Mouse (Mus musculus) small intestine, adult 2 months (tissue): ENCODE results near the gene Sirpb1a. TPM values are rescaled to one million over a fixed set of nuclear protein-coding genes. Genes with fewer than 3 reads are reported as not detected.

Experiments used
- H3K27ac ChIP-seq: fragments of 200-500 bp; 2 replicates; pipeline ENCODE4 v1.5.1; 2012; ENCODE audit warnings: low read depth, low read length, control low read depth, inconsistent platforms; ENCODE audit not compliant: insufficient read depth
- H3K27me3 ChIP-seq: fragments of 200-500 bp; 2 replicates; pipeline ENCODE4 v1.6.1; 2012; ENCODE audit warnings: mild to moderate bottlenecking, moderate library complexity, low read length, inconsistent platforms; ENCODE audit not compliant: control insufficient read depth, insufficient read depth
- H3K36me3 ChIP-seq: fragments of 200-500 bp; 2 replicates; pipeline ENCODE4 v1.6.1; 2012; ENCODE audit warnings: mild to moderate bottlenecking, low read length, control low read depth, inconsistent platforms; ENCODE audit not compliant: control insufficient read depth, insufficient read depth
- H3K4me1 ChIP-seq: fragments of 200-500 bp; 2 replicates; pipeline ENCODE4 v1.6.1; 2012; ENCODE audit warnings: low read length, inconsistent platforms, mixed read lengths; ENCODE audit not compliant: control insufficient read depth, insufficient read depth, insufficient read length
- H3K4me3 ChIP-seq: fragments of 200-500 bp; 2 replicates; pipeline ENCODE4 v1.5.1; 2012; ENCODE audit warnings: low read depth, mild to moderate bottlenecking, control low read depth, inconsistent platforms, low read length, moderate library complexity
- CTCF ChIP-seq: fragments of 200-500 bp; IDR thresholded peaks from 2 replicates; pipeline ENCODE4 v1.5.1; 2012; ENCODE audit warnings: low read depth, mild to moderate bottlenecking, control low read depth, inconsistent platforms, low read length, moderate library complexity, mixed read lengths; ENCODE audit not compliant: insufficient replicate concordance, insufficient read length; ENCODE audit errors: extremely low read depth
- POLR2A ChIP-seq: fragments of 200-500 bp; IDR thresholded peaks from 2 replicates; pipeline ENCODE4 v1.6.1; 2012; ENCODE audit warnings: low read depth, mild to moderate bottlenecking, control low read depth, inconsistent platforms, low read length, moderate library complexity
- WGBS: fragments of 180-500 bp; shearing (Covaris S2); methylation state at CpG from one replicate; pipeline ENCODE4 v1.1.7; 2018; 5-methylcytosine and 5-hydroxymethylcytosine counted together
- polyA plus RNA-seq: library from polyadenylated mRNA; depleted of rRNA; stranded (reverse); fragments of >200 nt; gene quantifications from 2 replicates; pipeline ENCODE4 v1.2.3, GENCODE M21; 2012; rRNA removed

Sirpb1a gene
- polyA plus RNA-seq, 1 experiment, result not detected

DNA sequence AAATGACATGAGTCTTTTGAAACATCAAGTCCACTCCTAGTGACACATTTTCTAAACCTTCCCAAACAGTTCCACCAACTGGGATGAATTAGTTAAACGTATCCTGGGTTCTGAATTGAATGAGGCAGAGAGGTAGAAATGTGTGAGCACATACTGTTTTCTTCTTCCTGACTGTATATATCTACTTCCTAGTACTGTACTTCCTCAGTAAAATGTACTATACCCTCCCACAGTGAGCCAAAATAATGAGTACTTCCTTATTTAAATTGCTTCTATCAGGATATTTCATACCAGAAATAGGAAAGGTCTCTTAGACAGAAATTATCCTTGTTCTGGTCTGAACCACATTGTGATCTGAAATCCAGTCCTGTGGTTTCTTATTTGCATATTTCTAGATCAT lies 86.0 kb downstream of the Sirpb1a start:
- no peak for TF ChIP-seq POLR2A
- no peak for TF ChIP-seq CTCF

DNA sequence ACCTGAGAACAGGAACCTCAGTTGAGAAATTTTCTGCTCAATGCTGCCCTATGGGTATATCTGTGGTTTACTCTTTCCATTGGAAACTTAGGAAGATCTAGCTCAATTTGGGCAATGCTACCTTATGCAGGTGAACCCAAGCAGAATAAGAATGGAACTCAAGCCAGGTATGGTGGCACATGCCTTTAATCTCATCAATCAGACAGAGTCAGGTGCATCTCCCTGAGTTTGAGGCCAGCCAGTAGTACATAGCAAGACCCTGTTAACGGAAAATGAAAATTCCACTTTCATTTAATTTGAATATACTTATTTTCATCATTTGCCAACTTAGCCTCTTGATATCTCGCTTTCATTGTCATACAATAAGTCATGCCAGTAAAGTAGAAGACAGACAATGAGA lies 92.1 kb downstream of the Sirpb1a start:
- H3K4me1 ChIP-seq, result no peaks in the 10 kb centered on the region
- no peaks in the 10 kb centered on the region for H3K36me3 ChIP-seq
- 63% methylated on average over 2 of the region's 2 CpGs for WGBS
- TF ChIP-seq CTCF, result no peak
- TF ChIP-seq POLR2A, result no peak
- H3K27me3 ChIP-seq, result no peaks in the 10 kb centered on the region
- no peak overlapping the region for H3K4me3 ChIP-seq
- H3K27ac ChIP-seq, result no peak overlapping the region

More for the DNA sequence above, 86.0 kb downstream of the Sirpb1a start:
- Histone ChIP-seq H3K27ac (no peak overlapping the region), H3K36me3 (no peaks in the 10 kb centered on the region), H3K27me3 (no peaks in the 10 kb centered on the region), H3K4me1 (no peaks in the 10 kb centered on the region), H3K4me3 (no peak overlapping the region)
- 65% methylated on average over 1 of the region's 1 CpGs for WGBS

DNA sequence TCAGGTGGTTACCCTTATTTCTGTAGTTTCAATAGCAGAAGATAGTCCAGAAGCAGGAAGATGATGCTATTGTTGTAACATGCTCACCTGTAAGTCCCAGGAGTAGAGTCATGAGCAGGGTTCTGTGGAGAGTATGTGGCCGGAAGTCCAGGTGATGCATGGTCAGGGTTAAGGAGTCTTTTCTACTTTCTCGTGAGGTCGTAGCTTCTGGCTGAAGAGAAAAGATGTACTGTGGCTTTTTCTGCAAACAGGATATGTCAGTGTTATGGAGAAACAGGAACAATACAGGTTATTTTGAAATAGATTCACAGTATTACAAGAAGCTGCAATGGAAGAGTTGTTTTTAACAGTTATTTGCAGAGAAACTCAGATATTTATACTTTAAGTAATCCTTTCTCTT lies 94.3 kb downstream of the Sirpb1a start, which contains the start of gene Gm9733:
Gene Gm9733, minus strand, starts transcription at position 240 of the 400 bp plus-strand sequence.
- 82% methylated on average over 3 of the region's 3 CpGs for WGBS
- H3K36me3 ChIP-seq, result no peaks in the 10 kb centered on the region
- no peak within 1 kb of the TSS for H3K4me3 ChIP-seq
- H3K27ac ChIP-seq, result no peak within 1 kb of the TSS
- TF ChIP-seq CTCF (no peak), POLR2A (no peak)
- H3K4me1 ChIP-seq, result no peaks in the 10 kb centered on the region
- no peaks in the 10 kb centered on the region for H3K27me3 ChIP-seq

DNA sequence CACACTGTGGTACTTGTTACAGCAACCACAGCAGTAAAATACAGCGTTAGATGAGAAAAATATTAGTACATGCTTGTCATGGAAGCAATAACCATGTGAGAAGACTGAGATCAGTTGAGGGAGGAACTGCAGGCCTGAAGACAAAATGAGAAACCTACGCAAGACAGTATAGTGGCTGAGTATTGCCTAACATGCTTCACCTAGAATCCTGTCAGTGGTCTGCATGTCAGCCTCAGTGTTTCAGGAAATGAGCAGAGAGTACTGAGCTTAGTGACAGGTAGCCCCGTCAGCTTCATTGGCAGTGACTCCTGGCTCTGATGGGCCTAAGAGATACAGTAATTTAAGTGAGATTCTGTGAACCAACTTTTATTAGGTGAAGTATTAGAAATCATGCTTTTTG lies 94.8 kb downstream of the Sirpb1a start:
- WGBS, result 66% methylated on average over 3 of the region's 3 CpGs
- no peak overlapping the region for H3K4me3 ChIP-seq

DNA sequence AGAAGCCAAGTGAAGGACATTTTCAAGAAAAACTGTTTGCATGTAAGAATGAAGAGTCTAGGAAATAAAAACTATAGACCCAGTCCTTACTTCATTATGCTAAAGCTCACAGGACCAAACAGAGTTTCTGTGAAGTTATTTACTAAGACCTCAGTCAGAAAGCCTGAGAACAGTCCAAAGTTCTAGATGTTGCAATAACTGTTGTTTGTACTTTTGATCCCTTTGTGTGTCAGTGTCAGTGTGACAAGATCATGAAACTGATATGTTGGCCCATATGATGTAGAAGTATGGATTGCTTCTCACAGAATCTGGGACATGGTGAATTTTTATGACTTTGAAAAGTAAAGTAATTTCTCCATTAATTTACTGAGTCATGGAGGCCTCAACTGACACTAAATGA lies 96.8 kb downstream of the Sirpb1a start:
- Histone ChIP-seq H3K36me3 (no peaks in the 10 kb centered on the region), H3K27me3 (no peaks in the 10 kb centered on the region), H3K4me1 (no peaks in the 10 kb centered on the region), H3K27ac (no peak overlapping the region), H3K4me3 (no peak overlapping the region)
- TF ChIP-seq CTCF (no peak), POLR2A (no peak)

More for the DNA sequence above, 94.8 kb downstream of the Sirpb1a start:
- no peaks in the 10 kb centered on the region for H3K36me3 ChIP-seq
- no peak overlapping the region for H3K27ac ChIP-seq
- H3K4me1 ChIP-seq, result no peaks in the 10 kb centered on the region
- TF ChIP-seq POLR2A (no peak), CTCF (no peak)
- H3K27me3 ChIP-seq, result no peaks in the 10 kb centered on the region

Other genes with a start within 250 kb of the Sirpb1a start
- 0.19 TPM in 1 of 2 replicates, not detected in the other for gene Gm9733, start 94.2 kb downstream of the Sirpb1a start, polyA plus RNA-seq
- not detected in 2 replicates for gene Sirpb1b, start 148.5 kb upstream of the Sirpb1a start, polyA plus RNA-seq